Mouse (Mus musculus): ENCODE data around the gene Tigit.
A peak's percentile ranks its signal among the peaks of the same experiment; 100 is the strongest.

The Tigit gene

DNA sequence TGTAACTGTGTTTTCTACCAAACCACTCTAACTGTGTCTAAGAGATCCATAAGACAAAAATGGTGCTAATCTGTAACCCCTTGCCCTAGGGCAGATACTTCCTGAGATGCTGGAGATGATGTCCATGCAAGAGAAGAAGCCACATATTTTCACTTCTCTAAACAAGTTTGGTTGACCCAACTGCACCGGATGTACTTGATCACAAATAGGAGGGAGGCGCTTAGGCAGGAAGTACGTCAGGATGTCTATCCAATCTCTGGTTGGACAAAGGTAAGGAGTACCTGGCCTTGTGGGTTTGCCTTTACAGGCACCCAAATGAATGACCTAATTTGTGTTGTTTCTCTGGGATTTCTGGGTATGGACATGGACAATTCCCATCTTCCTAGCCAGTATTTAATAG is 4.3 kb upstream of the Tigit start:
- DNase-seq (ENCODE audit: low read depth, low spot score), result no peak

DNA sequence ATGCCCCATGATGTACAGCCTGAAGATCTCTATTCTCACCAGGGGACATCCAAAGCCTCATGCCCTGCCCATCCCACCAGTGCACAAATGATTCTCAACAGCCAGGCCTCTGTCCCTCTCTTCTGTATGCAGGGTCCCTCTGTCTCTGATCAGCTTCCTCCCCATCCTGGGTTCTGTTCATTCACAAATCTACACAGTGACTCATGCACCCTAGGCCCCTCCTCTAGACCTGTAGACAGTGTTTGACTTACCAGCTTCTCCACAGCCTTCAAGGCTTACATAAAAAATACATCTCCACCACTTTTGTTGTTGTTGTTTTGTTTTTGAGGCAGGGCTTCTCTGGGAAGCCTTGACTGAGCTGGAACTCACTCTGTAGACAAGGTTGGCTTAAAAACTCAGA is 915 bp upstream of the Tigit start:
- DNase-seq (ENCODE audit: low read depth, low spot score), result peak; percentile 50

DNA sequence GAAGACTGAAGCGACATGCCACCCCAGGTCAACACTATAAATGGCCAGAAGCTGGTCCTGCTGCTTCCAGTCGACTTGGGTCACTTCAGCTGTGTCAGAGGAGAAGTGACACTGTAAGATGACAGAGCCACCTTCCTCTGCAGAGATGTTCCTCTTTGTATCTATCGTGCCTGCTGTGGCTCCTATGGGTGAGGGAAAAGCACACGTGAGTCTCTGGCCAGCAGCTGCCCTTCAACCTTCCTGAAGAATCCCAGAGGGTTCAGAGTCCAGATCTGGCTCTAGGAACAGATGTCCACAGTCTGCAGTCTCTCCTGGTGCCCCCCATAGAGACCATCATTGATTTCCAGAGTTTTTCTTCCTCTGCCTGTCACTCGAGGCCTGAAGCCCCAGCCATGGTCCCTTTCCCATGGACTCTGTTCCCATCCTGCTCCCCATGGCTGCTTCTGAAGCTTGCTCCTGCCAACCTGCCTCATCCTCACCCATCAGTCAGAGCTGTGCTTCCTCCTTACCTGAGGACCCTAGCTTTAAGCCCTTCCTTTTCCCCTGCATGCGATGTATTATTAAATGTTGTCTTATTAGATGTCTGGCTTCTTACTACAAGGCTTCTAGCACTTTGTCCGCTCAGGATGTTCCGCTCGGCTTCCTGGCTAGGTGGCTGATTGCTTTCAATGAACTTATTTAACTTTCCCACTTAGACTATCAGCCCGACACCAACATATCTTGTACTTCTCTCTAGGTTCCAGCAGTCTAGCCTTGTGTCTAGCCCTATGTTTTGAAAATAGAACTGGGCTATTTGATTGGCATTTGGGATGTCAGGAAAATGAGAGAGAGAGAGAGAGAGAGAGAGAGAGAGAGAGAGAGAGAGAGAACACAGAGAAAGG is 1.6 kb downstream of the Tigit start:
- DNase-seq (ENCODE audit: low read depth, low spot score), result no peak

DNA sequence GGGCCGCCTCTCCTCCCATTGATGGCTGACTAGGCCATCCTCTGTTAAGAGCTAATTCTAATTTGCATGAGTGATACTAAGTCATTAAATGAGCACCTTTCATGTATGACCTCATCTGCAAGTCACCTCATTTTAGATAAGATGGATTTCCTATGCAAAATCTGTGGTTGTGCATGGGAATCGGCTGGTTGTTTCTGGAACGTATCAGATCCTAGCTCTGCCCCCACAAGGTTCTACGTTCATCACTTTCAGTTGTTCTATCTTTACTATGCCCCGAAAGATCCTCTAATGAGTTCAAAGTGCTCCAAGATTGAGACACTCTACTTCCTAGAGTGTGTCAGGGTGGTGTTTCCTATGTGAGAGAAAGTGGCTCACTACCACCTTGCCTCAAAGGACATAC is 2.4 kb downstream of the Tigit start:
- DNase-seq (ENCODE audit: low read depth, low spot score), result no peak

DNA sequence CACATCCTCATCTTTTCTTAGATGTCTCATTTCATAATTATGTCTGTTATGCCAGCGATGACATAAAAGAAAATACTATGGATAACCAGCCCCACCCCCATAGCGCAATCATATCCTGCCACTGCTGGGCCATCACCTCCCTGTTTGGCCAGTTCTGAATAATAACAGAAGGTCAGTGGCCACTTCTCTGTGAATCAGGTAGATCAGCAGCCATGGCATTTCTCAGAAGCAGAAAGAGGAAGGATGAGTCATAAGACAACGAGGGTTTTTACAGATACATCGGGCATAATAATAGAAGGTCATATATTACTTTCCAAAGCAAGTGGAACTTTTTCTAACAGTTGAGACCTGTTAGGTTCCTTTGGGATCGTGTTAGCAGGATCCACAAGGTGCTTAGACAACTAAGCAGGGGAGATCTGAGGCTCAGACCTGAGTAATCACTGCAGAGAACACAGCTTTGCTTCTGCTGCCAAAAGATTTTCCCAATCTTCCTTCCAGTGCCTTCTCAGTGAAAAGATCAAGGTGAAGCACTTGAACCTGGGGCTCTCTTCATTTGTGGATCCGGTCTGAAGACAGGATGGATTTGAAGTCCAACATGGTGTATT is 8.7 kb downstream of the Tigit start:
- peak; percentile 61 for DNase-seq (ENCODE audit: low read depth, low spot score)

DNA sequence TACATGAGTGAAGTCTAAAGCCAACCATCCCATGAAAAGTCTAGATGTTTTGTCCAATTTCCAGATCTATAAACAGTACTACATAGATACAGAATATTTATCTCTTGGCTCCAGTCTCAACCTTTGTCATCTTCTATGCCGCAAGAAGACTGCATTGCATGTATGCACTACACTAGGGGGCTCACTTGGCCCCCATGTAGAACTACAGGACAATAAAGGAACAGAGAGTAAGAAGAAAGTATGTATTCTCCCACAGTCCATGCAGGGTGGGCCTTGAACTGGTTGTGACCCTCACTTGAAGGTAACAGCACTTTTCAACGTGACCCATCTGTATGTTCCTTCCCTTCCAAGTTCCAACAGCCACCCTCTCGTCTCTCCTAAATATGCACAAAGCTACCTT is 9.7 kb downstream of the Tigit start:
- DNase-seq (ENCODE audit: low read depth, low spot score), result no peak

DNA sequence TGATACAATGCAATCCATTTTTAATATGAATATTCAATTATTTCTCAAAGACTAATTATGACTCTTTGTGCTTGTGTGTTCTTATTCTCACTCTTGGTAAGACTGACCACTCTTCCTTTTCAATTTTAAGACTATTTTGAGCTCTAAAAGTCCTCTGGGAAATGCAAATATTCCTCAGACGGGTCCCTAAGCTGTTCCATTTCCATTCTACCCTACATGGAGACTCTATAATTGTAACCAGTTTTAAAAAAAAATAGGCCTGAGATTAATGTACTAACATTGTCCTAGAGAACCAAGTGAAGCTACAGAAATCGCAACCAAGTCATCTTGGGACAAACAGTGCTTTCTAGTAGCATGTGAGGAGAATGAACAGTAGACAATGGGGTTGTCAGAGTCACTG is 10.7 kb downstream of the Tigit start:
- no peak for DNase-seq (ENCODE audit: low read depth, low spot score)

DNA sequence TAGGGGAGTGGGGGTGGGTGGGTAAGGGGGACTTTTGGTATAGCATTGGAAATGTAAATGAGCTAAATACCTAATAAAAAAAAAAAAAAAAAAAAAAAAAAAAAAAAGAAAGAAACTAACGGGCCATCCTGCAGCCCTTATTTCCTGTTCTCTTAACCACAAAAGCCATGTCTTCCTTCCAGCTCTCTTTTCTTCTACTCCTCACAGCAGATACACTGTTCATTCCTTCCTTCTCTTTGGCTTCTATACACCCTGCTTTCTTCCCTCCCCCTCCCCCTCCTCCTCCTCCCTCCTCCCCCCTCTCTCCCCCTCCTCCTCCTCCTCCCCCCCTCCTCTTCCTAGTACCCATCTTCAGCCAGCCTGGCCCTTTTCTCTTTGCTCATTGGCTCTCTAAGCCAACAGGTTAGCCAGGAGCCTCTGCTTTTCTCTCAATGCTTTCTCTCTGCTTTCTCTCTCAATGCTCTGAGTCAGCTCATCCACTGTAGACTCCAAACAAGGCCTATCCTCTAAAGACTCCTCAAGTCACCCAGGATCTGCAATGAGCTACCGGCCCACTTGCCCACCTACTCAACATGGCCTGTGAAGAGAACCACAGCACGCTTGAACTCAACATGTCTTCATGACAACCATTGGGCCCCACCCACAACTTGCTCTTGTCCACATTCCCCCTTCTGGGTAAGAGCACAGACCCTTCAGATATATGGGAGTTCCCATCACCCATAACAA is 13.4 kb downstream of the Tigit start:
- DNase-seq (ENCODE audit: low read depth, low spot score), result no peak

DNA sequence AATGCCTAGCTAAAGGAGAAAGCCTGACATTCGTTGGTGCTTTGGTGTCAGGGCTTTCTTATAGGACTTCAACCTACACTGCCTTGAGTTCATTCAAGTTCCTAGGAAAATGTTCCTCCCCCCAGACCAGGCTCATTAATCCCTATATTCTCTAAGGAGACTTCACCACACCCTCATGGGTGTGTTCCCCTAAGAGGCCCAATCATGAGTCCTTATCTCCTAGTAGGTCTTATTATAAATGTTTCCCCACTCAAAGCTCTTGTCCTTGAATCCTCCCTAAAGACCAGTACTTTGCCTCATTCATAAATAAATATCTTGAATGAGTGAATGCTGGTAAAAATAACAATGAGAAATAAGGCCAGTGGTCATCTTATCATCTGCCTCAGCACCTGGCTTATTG is 16.3 kb downstream of the Tigit start:
- DNase-seq (ENCODE audit: low read depth, low spot score), result no peak

DNA sequence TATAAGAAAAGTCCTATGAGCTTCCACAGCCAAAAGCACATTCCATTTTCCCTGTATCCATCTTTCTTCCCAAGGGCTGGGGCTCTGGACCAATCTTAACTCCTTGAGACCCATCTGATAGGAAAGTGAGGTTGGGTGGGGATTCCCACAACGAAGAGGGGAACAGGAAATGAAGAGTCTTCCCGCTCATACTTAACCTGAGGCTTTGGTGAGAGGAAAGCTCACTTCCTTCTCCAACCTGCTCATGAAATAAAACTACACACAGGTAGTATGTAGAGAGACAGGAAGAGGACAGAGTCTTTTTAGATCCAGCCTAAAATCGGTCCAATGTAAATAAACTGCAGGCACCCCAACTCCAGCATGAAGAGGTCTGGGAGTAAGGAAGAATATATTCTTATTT is 17.0 kb downstream of the Tigit start:
- no peak for DNase-seq (ENCODE audit: low read depth, low spot score)

DNA sequence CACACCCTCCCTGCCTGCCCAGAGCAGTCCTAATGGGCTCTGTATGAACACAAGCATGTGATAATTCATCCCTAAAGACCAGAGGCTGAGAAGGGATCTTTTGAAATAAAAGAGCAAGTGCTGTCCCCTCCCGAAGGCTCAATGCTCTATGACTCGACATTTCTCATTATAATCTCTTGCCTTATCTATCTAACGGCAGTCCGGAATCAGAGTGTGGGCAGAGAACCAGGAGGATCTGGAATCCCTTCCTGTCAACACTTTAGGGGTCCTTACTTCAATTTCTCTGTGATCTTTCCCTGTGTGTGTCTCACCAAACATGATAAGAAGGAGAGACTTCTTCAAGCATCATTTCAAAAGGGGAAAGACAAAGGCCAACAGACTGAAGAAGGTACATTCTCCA is 18.1 kb downstream of the Tigit start:
- no peak for DNase-seq (ENCODE audit: low read depth, low spot score)

DNA sequence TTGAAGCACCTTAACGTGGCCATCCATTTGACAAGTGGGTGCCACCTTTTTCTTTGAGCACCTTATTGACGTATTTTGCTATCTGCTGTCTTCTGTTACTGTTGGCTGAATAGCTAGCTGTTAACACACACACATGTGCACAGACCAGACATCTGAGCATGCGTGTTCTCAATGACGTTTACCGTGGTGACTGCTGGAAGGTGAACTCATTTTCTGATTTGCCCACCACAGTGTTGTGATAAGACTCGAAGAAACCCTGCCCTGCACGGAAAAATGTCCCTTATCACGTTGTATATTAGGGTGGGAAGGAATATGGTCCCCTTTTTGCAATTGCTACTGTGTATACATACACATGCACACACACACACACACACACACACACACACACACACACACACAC is 22.7 kb downstream of the Tigit start:
- no peak for DNase-seq (ENCODE audit: low read depth, low spot score)

DNA sequence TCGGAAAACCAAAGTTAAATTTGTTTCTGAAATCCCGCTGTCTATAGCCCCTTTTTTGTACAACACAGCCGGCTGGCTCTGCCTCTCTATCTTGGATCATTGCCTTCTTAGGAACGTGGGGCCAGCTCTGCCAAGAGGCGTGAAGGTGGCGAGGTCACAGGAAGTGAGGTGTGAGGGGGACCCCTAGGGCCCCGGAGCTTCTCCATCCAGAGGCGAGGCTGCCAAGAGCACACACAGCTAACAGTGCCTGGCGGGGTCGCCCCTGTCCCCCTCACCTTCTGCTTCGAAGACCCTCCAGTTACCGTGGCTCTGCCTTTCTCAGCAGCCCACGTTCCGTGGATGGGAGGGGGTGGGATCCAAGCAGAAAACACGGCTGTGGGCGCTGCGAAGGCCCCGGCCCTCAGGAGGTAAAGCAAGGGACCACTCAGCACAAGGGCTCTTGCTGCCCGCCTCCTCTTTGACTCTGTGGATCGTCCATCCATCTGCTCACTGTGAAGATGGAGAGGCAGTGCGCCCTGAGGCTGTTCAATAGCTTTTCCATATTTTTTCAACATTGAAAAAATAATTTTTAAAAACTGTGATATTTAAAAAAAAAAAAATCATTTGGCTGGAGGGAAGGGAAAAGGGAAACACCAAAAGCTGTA is 25.4 kb downstream of the Tigit start:
- no peak for DNase-seq (ENCODE audit: low read depth, low spot score)

DNA sequence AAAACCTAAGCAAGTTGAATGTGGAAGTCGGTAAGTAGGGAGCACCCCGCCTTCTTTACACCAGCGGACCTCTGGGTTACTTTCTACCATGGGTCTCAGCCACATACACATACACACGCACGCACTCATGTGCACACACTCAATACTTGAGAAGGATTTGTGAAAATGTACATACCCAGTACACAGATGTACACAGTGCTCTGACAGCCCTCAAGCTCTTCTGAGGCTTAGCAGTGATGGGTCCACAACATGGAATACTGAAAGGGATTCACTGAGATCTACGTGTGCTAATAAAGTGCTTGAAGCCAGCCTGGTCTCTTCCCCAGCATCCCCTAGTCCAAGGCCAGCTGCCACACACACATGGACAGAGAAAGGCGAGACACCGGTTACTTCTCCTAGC is 26.7 kb downstream of the Tigit start:
- no peak for DNase-seq (ENCODE audit: low read depth, low spot score)

DNA sequence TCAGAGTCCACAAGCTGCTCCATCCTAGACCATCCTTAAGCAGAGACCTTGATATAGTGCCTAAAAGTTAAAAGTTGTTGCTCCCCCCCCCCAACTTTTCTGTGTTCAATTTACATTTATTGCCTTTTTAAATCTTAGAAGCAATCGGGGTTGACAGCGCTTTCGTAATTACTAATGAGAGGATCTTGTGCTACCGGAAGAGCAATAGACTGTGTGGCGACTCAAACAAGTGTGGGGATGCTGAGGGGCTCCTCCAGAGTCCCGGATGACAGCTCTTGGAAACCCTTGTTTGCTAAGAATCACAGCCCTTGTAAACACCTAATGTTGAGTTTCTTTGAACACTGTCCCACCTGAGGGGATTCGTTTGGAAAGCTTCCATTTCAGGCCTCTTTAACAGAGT is 29.9 kb downstream of the Tigit start:
- DNase-seq (ENCODE audit: low read depth, low spot score), result no peak

DNA sequence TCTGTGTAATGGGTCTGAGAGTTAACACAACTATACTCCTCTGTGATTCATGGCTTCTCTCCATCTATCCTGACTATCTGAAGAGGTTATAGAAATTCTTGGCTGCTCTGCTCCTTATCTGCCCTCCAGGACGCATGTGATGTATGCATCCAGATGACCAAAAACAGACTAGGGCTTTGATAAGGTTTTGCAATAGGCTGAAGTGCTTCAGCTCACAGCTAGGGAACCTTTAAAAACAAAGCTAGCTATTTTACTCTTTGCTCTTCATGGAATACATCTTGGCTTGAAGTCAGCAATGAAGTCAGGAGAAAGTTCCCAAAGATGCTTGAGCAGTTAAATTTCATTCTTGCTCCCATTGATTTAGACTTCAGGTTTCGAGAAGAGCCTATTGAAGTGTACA is 32.2 kb downstream of the Tigit start:
- no peak for DNase-seq (ENCODE audit: low read depth, low spot score)

DNA sequence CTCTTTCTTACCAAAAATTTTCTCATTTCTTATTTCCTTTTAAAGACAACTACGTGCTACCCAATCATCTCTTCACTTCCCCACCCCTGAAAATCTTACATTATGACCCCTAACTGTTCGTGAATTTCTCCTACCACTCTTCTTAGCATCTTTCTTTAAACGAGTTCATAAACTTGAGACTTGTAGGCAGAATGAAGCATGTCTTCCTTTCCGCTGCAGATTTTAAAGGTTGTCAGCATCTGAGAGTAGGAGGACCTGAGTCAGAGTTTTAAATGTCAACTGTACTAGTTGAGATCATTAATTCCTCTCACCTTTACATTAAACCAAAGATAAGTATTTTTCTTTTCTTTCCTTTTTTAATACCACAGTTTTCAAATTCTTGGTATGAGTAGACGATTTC is 35.3 kb downstream of the Tigit start:
- no peak for DNase-seq (ENCODE audit: low read depth, low spot score)

DNA sequence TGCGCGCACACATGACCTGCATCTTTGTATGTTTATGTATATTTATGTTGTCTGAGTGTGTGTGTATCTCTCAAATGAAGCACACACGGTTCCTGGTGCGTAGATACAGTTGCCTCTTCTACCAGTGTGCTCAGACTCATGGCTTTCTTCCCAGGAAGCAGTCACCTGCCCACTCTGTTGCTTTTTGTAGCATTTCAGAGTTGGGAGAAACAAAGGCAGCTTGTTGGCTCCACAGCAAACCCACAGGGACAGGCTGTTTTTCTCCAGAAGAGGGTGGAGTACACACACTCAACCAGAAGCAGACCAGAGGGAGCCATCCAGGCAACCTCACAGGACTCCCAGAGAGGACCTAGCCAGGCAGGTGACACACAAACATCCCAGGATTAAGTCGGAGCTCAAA is 38.0 kb downstream of the Tigit start:
- DNase-seq (ENCODE audit: low read depth, low spot score), result no peak

DNA sequence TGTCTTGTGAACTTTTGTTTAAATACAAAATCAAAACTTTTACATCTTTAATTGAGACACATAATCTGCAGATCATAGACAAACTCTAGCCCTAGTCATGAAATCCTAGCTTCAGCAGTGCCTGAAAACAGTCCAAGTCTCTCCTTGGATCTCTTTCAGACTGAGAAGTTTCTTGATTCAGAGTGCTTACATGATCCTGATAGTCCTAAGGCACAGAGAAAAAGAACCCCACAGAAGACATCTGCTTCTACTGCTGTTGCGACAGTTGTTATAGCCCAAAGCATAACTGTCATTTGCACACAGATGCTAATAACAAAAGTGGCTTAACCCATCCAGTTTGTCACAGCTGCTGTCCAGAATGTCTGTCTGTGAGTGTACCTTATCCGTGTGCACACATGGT is 38.7 kb downstream of the Tigit start:
- DNase-seq (ENCODE audit: low read depth, low spot score), result no peak

DNA sequence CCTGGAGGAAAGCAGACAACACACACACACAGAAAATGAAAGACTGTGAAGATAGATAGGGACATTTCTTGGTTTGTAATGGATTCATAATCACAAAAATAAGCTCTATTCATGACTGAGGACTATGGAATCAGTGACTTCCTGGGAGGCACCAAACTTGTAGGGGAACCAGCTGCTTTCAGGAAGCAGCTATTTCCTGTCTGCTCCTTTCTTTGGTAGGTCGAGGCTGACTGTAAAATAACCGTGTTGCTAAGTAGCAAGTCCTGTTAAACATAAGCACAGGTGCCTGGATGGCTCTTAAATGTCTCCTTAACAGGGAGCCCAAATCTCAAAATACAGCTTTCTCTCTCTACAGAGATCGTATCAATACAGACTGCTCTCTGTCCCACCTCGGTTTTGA is 39.1 kb downstream of the Tigit start:
- no peak for DNase-seq (ENCODE audit: low read depth, low spot score)

DNA sequence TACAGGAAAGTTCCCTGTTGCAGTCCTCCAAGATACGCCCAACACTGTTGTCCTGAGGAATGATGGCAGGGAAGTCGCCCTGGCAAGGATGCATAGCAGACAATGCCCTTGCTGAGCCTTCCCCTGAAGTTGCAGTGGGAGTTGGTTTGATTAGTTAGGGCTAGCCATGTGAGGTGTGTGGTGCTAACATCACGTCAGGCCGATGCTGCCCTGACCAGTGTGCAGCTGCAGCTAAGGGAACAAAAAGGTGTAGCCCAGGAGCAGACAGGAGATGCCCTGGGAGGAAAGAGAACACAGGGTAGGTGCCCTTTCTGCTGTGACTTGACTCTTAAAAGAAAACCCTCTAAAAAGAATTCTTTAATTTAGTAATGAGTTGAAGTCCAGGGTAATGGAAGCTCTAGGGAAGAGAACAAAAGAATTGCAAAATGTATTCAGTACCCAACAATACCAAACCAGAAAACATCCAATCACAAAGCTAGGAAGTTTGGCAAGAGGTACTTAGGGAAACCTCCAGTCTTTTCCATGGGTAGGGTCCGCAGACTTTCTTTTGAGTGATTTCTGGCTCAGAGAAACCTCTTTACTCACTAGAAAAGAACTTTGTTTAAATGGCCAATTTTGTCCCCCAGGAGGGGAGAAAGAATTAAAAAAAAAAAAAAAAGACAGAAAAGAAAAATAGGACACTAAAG is 40.5 kb downstream of the Tigit start:
- DNase-seq (ENCODE audit: low read depth, low spot score), result no peak

DNA sequence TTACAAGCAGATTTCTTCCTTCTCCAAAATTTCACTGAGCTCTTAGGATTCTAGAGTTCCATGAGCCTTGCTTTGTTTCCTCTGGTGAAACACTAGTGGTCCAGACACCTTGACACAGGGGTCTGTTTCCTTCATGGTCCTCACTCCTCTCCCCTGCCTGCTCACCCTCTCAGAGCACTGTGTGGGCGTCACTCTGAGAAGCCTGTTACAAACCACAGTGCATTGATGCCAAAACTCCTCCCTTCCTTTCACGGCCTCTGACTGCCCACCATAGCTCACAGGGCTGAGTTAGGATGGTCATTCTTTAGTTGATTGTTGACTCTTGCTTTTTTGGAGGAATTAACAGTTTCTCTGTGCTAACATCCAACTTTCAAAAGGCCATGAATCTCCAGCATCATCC is 43.6 kb downstream of the Tigit start:
- peak; percentile 27 for DNase-seq (ENCODE audit: low read depth, low spot score)
